Mouse (Mus musculus): Measurements from ENCODE around the gene Slc25a44. TPM values are rescaled to one million over a fixed set of nuclear protein-coding genes. Genes with fewer than 3 reads are reported as not detected.

Gene Slc25a44
- 5.8 TPM for polyA plus RNA-seq (2014; fragmentation: Illumina TruSeq; extraction: RNeasy Lipid Tissue Mini Kit (QIAGEN cat#74804); ENCODE audit: low read depth, low replicate concordance)

GRCm38 (mm10) chr3:88424605-88425329 is at the start of gene Slc25a44:
Gene Slc25a44 (minus strand): TSS chr3:88425139.

GRCm38 (mm10) chr3:88460983-88461696 is 36.2 kb upstream of the Slc25a44 start, which contains the start of gene Sema4a:
Gene Sema4a (minus strand): TSS chr3:88461182.

GRCm38 (mm10) chr3:88409741-88410644 is 14.9 kb downstream of the Slc25a44 start, which contains the start of gene Pmf1:
Gene Pmf1 (minus strand): TSS chr3:88410331.

GRCm38 (mm10) chr3:88384364-88384763 is 40.6 kb downstream of the Slc25a44 start, which contains the start of gene Bglap:
Gene Bglap (minus strand): TSS chr3:88384464.

GRCm38 (mm10) chr3:88378599-88378998 is 46.3 kb downstream of the Slc25a44 start, which contains the start of gene Bglap2:
Gene Bglap2 (minus strand): TSS chr3:88378699.

GRCm38 (mm10) chr3:88372643-88373042 is 52.3 kb downstream of the Slc25a44 start, which contains the start of gene Bglap3:
Gene Bglap3 (minus strand): TSS chr3:88372743.

GRCm38 (mm10) chr3:88364337-88364736 is 60.6 kb downstream of the Slc25a44 start, which contains the start of gene Paqr6:
Gene Paqr6 (plus strand): TSS chr3:88364584.

Other genes starting within 250 kb of the Slc25a44 start
- not detected for gene Rhbg, start 170.4 kb downstream of the Slc25a44 start, polyA plus RNA-seq (2014; fragmentation: Illumina TruSeq; extraction: RNeasy Lipid Tissue Mini Kit (QIAGEN cat#74804); ENCODE audit: low read depth, low replicate concordance)
- 1.2 TPM for gene Gm38392, start 137.9 kb downstream of the Slc25a44 start, polyA plus RNA-seq (2014; fragmentation: Illumina TruSeq; extraction: RNeasy Lipid Tissue Mini Kit (QIAGEN cat#74804); ENCODE audit: low read depth, low replicate concordance)
- gene Tsacc, start 128.1 kb downstream of the Slc25a44 start, polyA plus RNA-seq (2014; fragmentation: Illumina TruSeq; extraction: RNeasy Lipid Tissue Mini Kit (QIAGEN cat#74804); ENCODE audit: low read depth, low replicate concordance) = 355 TPM
- gene Cct3, start 128.0 kb downstream of the Slc25a44 start, polyA plus RNA-seq (2014; fragmentation: Illumina TruSeq; extraction: RNeasy Lipid Tissue Mini Kit (QIAGEN cat#74804); ENCODE audit: low read depth, low replicate concordance) = 308 TPM
- gene Glmp, start 100.1 kb downstream of the Slc25a44 start, polyA plus RNA-seq (2014; fragmentation: Illumina TruSeq; extraction: RNeasy Lipid Tissue Mini Kit (QIAGEN cat#74804); ENCODE audit: low read depth, low replicate concordance) = 0.70 TPM
- gene Tmem79, start 89.0 kb downstream of the Slc25a44 start, polyA plus RNA-seq (2014; fragmentation: Illumina TruSeq; extraction: RNeasy Lipid Tissue Mini Kit (QIAGEN cat#74804); ENCODE audit: low read depth, low replicate concordance) = 0.62 TPM
- 87.4 TPM for gene Smg5, start 88.9 kb downstream of the Slc25a44 start, polyA plus RNA-seq (2014; fragmentation: Illumina TruSeq; extraction: RNeasy Lipid Tissue Mini Kit (QIAGEN cat#74804); ENCODE audit: low read depth, low replicate concordance)
- 0.83 TPM for gene Paqr6, start 60.6 kb downstream of the Slc25a44 start, polyA plus RNA-seq (2014; fragmentation: Illumina TruSeq; extraction: RNeasy Lipid Tissue Mini Kit (QIAGEN cat#74804); ENCODE audit: low read depth, low replicate concordance)
- not detected for gene Bglap3, start 52.4 kb downstream of the Slc25a44 start, polyA plus RNA-seq (2014; fragmentation: Illumina TruSeq; extraction: RNeasy Lipid Tissue Mini Kit (QIAGEN cat#74804); ENCODE audit: low read depth, low replicate concordance)
- gene Bglap2, start 46.4 kb downstream of the Slc25a44 start, polyA plus RNA-seq (2014; fragmentation: Illumina TruSeq; extraction: RNeasy Lipid Tissue Mini Kit (QIAGEN cat#74804); ENCODE audit: low read depth, low replicate concordance) = not detected
- gene Bglap, start 40.7 kb downstream of the Slc25a44 start, polyA plus RNA-seq (2014; fragmentation: Illumina TruSeq; extraction: RNeasy Lipid Tissue Mini Kit (QIAGEN cat#74804); ENCODE audit: low read depth, low replicate concordance) = not detected
- gene Pmf1, start 14.8 kb downstream of the Slc25a44 start, polyA plus RNA-seq (2014; fragmentation: Illumina TruSeq; extraction: RNeasy Lipid Tissue Mini Kit (QIAGEN cat#74804); ENCODE audit: low read depth, low replicate concordance) = 3.5 TPM
- gene Sema4a, start 36.0 kb upstream of the Slc25a44 start, polyA plus RNA-seq (2014; fragmentation: Illumina TruSeq; extraction: RNeasy Lipid Tissue Mini Kit (QIAGEN cat#74804); ENCODE audit: low read depth, low replicate concordance) = 17.0 TPM
- gene Lmna, start 84.8 kb upstream of the Slc25a44 start, polyA plus RNA-seq (2014; fragmentation: Illumina TruSeq; extraction: RNeasy Lipid Tissue Mini Kit (QIAGEN cat#74804); ENCODE audit: low read depth, low replicate concordance) = 0.32 TPM
- 1.4 TPM for gene Mex3a, start 107.3 kb upstream of the Slc25a44 start, polyA plus RNA-seq (2014; fragmentation: Illumina TruSeq; extraction: RNeasy Lipid Tissue Mini Kit (QIAGEN cat#74804); ENCODE audit: low read depth, low replicate concordance)
- not detected for gene Rab25, start 123.2 kb upstream of the Slc25a44 start, polyA plus RNA-seq (2014; fragmentation: Illumina TruSeq; extraction: RNeasy Lipid Tissue Mini Kit (QIAGEN cat#74804); ENCODE audit: low read depth, low replicate concordance)
- gene Lamtor2, start 127.9 kb upstream of the Slc25a44 start, polyA plus RNA-seq (2014; fragmentation: Illumina TruSeq; extraction: RNeasy Lipid Tissue Mini Kit (QIAGEN cat#74804); ENCODE audit: low read depth, low replicate concordance) = 2.0 TPM
- 11.9 TPM for gene Ubqln4, start 128.6 kb upstream of the Slc25a44 start, polyA plus RNA-seq (2014; fragmentation: Illumina TruSeq; extraction: RNeasy Lipid Tissue Mini Kit (QIAGEN cat#74804); ENCODE audit: low read depth, low replicate concordance)
- 32.1 TPM for gene Ssr2, start 150.7 kb upstream of the Slc25a44 start, polyA plus RNA-seq (2014; fragmentation: Illumina TruSeq; extraction: RNeasy Lipid Tissue Mini Kit (QIAGEN cat#74804); ENCODE audit: low read depth, low replicate concordance)
- 31.6 TPM for gene Arhgef2, start 180.8 kb upstream of the Slc25a44 start, polyA plus RNA-seq (2014; fragmentation: Illumina TruSeq; extraction: RNeasy Lipid Tissue Mini Kit (QIAGEN cat#74804); ENCODE audit: low read depth, low replicate concordance)
- gene Rxfp4, start 228.0 kb upstream of the Slc25a44 start, polyA plus RNA-seq (2014; fragmentation: Illumina TruSeq; extraction: RNeasy Lipid Tissue Mini Kit (QIAGEN cat#74804); ENCODE audit: low read depth, low replicate concordance) = not detected

Measured in testis, adult 10 weeks (tissue).